Mouse (Mus musculus) right cerebral cortex, adult 18-20 months (tissue): ENCODE data around the gene Bik.
"Not testable (repeated sequence)": the region's sequence is repeated elsewhere in the genome, so short reads cannot be mapped to it uniquely, and the experiment has no call there.

ENCODE experiments used
- DNase-seq: peaks from one replicate; pipeline ENCODE4 v3.0.0; 2022; ENCODE audit warnings: mixed read lengths

Bik gene

GRCm38 (mm10) chr15:83526424-83527091 is at the start of gene Bik:
Gene Bik (plus strand): TSS chr15:83526862.
- DNase-seq, result peak; percentile 6

DNA sequence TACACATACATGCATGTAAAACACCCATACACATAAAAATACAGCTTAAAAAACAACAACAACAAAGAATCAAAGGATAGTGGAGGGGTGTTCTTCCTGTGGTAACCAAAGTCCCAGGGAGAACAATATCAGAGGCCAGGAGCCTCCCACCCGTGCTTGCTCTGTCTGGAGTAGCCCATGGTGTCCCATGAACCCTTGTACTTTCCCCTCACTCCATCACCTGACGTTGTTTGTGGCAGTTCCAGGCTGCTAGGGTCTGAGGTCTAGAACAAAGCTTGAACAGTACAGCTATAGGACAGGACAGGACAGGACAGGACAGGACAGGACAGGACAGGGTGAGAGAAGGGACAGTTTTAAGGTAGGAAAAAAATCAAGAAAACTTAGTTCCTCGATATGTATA is 48.6 kb upstream of the Bik start:
- DNase-seq, result no peak

DNA sequence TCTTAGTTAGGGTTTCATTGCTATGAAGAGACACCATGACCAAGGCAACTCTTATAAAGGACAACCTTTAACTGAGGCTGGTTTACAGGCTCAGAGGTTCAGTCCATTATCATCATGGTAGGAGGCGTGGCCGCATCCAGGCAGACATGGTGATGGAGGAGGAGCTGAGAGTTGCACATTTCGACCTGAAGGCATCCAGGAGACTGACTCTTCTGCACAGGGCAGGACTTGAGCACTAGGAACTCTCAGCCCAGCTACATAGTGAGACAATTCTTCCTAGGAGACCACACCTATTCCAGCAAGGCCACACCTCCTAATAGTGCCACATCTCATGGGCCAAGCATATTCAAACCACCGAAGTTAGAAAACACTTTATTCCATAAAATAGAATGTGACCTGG is 46.8 kb upstream of the Bik start:
- DNase-seq, result no peak

DNA sequence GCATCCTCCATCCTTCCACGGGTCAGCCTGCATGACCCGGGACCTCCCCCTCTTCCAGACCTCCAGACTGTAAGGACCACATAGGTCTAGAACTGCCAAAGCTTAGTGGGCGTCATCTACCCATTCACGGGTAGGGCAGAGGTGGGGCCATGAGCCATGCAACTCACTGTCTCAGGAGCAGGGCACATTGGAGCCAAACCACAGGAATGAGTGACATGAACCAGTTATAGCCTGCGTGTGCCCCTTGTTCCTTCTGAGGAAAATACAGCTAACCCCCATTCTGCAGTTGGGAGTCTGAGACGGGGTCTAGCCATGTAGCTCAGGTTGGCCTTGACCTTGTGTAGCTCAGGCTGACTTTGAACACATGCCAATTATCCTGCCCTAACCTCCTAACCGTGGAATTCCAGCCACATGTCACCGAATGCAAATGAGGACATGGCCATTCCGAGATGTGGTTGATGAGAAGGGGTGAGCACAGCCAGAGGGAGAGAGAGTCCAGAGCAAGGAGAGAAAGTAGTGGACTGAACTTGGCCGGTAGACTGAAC is 45.4 kb upstream of the Bik start:
- DNase-seq, result no peak

- DNase-seq, result no peak
Observed at GRCm38 (mm10) chr15:83482645-83483224, 43.9 kb upstream of the Bik start.

- peak; percentile 11 for DNase-seq
Observed at GRCm38 (mm10) chr15:83483482-83483881, 43.2 kb upstream of the Bik start.

DNA sequence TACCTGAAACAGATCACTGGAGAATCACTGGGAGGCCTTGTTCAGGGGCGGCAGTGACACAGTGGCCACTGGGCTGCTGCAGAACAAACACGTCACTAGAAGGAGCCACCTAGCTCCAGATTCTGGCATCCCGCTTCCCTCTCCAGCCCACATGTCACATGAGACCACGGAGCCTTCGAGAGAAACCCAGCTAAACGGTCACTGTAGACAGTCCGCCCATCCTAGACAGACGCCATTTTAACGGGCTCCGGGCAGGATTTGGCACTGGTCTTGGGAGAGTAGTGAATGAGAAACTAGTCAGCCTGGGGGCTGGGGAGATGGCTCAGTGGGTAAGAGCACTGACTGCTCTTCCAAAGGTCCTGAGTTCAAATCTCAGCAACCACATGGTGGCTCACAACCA is 42.4 kb upstream of the Bik start:
- DNase-seq, result no peak

GRCm38 (mm10) chr15:83487477-83488115 is 39.1 kb upstream of the Bik start:
- DNase-seq, result peak; percentile 26

GRCm38 (mm10) chr15:83489471-83489870 is 37.2 kb upstream of the Bik start:
- DNase-seq, result no peak

DNA sequence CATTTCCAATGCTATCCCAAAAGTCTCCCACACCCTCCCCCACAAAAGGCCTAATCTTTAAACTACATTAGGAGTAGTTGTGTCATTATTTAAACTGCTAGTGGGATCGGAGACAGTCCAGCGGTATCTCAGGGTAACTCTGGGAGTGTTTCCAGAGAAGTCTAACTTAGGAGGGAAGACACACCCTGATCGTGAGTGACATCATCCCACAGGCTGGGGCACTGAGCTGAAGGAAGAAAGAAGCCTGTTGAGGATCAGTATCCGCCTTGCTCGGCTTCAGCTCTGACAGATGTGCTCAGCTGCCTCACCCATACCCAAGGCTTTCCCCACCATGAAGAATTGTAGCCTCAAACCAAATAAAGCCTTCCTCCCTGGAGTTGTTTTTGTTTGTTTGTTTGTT is 34.8 kb upstream of the Bik start:
- DNase-seq, result no peak

- DNase-seq, result no peak
Observed at GRCm38 (mm10) chr15:83493856-83494571, 32.6 kb upstream of the Bik start.

DNA sequence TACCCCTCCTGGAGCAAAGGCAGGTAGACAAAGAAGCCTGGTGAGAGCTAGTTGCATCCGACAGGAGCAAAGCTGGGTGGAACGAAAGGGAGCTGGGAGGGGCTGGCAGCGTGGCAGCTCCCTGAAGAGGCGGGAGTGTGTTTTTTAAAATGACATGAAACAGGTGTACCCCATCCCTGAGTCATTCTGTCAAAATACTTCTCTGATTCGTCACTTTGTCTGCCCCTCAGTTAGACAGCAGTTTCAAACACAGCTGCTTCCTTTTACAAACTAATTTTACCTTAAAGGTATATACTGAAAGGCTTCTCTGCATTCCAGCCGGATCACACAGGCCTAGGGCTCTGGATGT is 32.1 kb upstream of the Bik start:
- DNase-seq, result no peak

DNA sequence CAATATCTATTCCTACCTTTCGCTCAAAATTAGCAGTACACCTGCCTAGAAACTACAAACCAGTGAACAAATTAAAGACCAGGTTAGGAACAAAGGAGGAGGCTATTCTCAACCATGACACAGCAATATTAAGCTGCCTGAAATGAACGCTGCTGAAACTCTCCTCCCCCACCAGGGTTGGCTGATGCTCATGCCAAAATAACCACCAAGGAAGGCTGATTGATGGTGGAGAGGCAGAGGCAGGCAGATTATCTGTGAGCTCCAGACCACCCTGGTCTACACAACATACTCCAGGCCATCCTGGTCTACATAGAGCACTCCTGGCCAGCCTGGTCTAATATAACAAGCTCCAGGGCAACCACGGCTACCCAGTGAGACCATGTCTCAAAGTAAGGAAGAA is 31.5 kb upstream of the Bik start:
- DNase-seq, result no peak

GRCm38 (mm10) chr15:83495787-83496367 is 30.8 kb upstream of the Bik start:
- no peak for DNase-seq

DNA sequence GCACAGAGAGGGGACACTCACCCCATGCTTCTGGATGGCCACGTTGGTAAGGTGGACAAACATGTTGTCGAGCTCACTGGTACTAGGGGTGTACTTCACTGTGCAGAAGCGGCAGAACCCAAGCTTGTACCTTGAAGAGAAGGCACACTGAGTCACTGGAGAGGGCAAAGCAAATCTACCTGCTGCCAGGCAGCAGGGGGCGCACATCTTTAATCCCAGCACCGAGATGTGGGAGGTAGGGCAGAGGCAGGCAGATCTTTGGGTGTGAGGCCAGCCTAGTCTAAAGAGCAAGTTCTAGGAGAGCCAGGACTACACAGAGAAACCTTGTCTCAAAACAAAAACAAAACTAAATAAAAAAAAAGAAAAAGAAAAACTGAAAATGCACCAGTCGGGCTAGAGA is 29.4 kb upstream of the Bik start:
- no peak for DNase-seq

DNA sequence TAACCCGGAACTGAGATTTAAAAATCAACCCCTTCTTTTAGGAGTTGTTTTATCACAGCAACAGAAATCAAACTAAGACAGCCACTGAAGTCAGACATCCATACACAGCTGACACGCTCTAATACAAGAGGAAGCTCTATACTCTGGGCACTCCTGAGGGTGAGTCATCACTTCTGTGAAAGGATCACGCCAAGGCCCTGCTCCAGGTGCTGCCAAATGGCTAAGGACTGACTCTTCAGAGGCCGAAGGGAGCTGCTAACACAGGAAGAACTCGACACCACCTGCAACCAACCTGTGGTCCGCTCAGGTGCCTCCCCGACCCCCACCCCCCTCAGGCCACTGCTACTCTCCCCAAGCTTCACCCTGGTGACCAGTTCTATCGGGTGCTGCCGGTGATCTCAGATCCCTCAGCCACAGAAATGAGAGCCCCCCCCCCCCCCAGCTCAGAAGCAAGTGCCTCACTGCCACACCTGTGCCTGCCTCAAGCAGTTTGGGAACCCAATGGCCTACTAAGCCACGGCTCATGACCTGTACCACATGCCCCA is 27.4 kb upstream of the Bik start:
- DNase-seq, result no peak

DNA sequence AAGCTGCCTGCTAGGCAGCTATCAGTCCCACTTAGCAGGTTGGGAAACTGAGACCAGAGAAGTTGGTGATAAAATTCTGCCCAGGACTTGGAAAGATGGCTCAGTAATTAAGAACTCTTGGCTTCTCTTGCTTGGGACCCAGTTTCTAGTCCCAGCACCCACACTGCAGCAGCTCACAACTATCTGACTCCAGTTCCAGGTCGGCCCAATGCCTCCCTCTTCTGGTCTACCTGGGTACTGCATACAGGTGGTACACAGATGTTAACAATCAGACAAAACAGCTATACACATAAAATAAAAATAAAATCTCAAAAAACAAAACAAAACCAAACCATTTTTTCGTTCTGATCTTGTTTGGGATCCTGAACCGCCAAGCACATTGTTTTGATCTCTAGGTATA is 26.3 kb upstream of the Bik start:
- no peak for DNase-seq

GRCm38 (mm10) chr15:83501483-83501882 is 25.2 kb upstream of the Bik start:
- not testable (repeated sequence) for DNase-seq

DNA sequence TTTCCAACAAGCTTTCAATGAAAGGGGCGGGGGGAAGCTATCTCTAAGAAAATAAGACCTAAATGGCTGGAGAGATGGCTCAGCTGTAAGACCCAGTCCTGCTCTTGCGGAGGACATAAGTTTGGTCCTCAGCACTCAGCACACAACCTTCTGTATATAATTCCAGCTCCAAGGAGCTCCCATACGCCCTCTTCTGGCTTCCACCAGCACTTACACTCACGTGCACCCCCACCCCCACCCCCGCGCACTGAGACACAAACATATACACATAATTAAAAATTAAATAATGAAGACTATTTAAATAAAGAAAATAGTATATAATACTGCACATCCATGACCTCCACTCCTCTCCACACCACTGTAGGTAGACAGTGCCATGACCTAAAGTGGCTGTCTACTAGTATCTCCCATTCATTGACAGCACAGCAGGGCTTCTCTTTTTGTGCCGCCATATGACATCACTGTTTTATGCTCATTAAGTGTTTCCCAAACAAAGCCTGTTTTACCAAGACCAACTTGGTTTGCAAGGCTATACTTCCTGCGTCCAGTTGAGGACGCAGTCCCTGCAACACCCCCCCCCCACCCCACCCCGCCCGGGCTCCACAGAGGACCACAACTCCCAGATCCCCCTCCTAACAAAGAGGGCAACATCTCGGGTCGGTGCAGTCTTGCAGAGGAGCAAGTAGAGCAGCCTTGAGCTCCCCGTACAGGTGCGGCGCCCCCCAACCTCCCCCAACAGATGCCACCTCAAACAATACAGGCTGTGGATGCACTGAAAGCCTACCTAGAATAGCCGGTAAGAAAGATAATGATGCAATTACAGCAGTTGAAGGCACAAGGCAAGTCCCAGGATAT is 16.5 kb upstream of the Bik start:
- no peak for DNase-seq

DNA sequence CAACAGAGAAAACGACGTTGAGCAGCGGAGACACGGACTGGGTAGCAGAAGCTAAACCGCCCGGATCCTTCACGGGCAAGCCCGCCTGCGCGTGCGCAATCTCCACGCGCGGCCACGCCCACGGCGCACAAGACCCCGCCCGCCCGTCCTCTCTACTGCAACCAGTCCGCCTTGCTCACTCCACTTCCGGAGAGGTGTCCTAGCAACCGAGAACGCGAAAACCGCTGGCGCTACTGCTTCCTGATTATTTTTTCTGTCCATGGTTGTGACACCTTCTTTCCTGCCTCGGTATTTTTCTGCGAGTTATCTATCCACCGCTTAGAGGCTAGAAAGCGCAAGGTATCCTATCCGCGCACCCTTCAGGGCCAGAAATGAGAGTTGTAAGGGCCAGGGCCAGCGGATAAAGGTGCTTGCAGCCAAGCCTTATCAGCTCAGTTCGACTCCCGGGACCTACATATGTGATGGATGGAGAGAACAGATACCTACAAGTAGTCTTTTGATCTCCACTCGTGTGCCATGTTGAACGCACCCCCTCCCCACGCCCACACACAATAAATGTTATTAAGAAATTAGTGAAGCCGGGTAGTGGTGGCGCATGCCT is 15.8 kb upstream of the Bik start, which contains the start of gene Ttll1:
Ttll1 (minus strand) TSS at position 89 of the 601 bp plus-strand sequence.
- DNase-seq, result peak; percentile 96

DNA sequence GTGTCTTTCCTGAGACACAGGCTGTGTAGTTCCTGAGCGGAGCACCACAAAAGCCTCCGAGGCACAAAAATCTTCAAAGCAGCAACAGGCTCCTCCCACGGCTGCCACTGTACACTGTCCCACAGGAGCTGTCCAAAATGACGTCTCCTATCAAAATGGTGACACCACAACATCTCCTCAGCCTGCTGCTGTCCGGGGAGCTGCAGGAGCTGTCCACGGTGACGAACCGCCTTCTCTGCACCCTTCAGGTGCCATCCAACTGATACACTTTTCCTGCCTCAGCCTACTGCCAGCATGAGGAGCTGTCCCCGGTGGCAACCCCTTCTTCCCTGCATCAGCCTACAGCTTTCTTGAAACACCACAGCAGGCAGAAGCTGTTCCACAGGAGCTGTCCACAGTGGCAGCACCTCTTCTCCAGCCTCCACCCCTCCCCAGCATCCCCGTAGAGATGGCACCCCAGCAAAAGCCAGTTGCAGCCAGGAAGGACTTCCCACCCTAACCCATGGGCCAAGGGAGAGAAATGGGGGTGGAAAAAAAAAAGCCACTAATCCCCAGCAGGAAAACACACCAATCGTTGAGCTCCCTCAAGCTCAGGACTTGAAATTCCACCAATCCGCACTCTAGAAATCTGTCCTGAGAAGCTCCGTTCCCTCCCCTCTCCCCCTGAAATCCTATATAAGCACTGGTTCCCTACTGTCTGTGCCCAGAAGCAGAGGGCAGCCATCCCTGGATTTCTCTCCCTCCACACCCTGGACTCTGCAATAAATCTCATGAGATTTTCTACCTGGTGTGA is 14.0 kb upstream of the Bik start:
- no peak for DNase-seq
